22 mouse cellular contexts compared by ENCODE assay signal in genomic region chr8:114825460-114825859, GRCm38 (mm10).
DNase-seq lines count a peak whose midpoint lies in the region; ATAC-seq and TF ChIP-seq lines count a peak whose summit lies in the region.
"Had no signal": no experiment of that assay in that cellular context is flagged by ENCODE, and none has a peak within 500 bp of the region (broad histone marks: within the 10 kb centered on the region; RNA-seq: fewer than 3 reads in every experiment).

No protein-coding gene starts in this region.

- DNase-seq in spleen, adult 2 months (ENCODE audit: low read depth in 1 of 2, low spot score in 2 of 2): no peak
- no peak for DNase-seq in spleen, postnatal 36 days (ENCODE audit: low spot score in 2 of 2)
- DNase-seq in left cerebral cortex, postnatal 14 days (ENCODE audit: low spot score in 2 of 2): no peak
- DNase-seq in midbrain, embryonic 11.5 days (ENCODE audit: low spot score, missing footprints): no peak
- DNase-seq: adrenal gland, adult 2 months; adrenal gland, postnatal 14 days; cerebellum, adult 18-20 months; cerebellum, adult 9-10 months; cerebellum, postnatal 14 days; forebrain, postnatal 0 days; gastrocnemius, postnatal 25 days; heart, adult 2 months; heart, postnatal 14 days; heart, postnatal 4 days had no signal

- TF ChIP-seq CTCF in spleen, adult 2 months (IDR thresholded peaks at IDR 0.05; ENCODE audit: extremely low read depth, insufficient read depth, insufficient read length, insufficient replicate concordance): no peak

- TF ChIP-seq POLR2A in spleen, adult 2 months (IDR thresholded peaks at IDR 0.05; ENCODE audit: low read depth, low read length): no peak

- no peak overlapping the region for H3K9ac ChIP-seq in midbrain, embryonic 11.5 days (ENCODE audit: low read length)
- H3K9ac ChIP-seq: forebrain, postnatal 0 days; heart, embryonic 13.5 days; hindbrain, embryonic 14.5 days had no signal

- peak overlapping the region; percentile 6; the same call in 1 of the 2 replicates for H3K27ac ChIP-seq in spleen, adult 2 months (ENCODE audit: insufficient read depth, low read length)
- H3K27ac ChIP-seq in midbrain, embryonic 11.5 days (ENCODE audit: low read depth, low read length): no peak overlapping the region
- H3K27ac ChIP-seq: heart, adult 2 months; heart, embryonic 10.5 days; heart, embryonic 13.5 days; hindbrain, embryonic 14.5 days; hindbrain, postnatal 0 days had no signal

- peak; percentile 75 for ATAC-seq in CD4-positive, CD25-positive, alpha-beta regulatory T cell, adult 4 months
- peak; percentile 67 for ATAC-seq in inflammation-experienced regulatory T-cells, adult 6 months
- ATAC-seq in midbrain, embryonic 11.5 days (ENCODE audit: low FRiP score): no peak
- ATAC-seq: forebrain, embryonic 14.5 days; forebrain, postnatal 0 days; hindbrain, postnatal 0 days; intestine, postnatal 0 days had no signal

- WGBS in spleen, adult 2 months: 78% methylated on average over 8 of the region's 8 CpGs
- 95% methylated on average over 8 of the region's 8 CpGs for WGBS in midbrain, embryonic 11.5 days

- intact Hi-C loops in left cerebral cortex, postnatal 14 days (cut with DNase I): no loop called here

- no peaks in the 10 kb centered on the region for H3K4me1 ChIP-seq in spleen, adult 2 months (ENCODE audit: control insufficient read depth, insufficient read depth, insufficient read length)
- H3K4me1 ChIP-seq in midbrain, embryonic 11.5 days (ENCODE audit: control insufficient read depth, insufficient read depth, low read length): no peaks in the 10 kb centered on the region
- H3K4me1 ChIP-seq: heart, embryonic 10.5 days; heart, embryonic 13.5 days had no signal

- no peak overlapping the region for H3K4me2 ChIP-seq in midbrain, embryonic 11.5 days
- H3K4me2 ChIP-seq: heart, embryonic 13.5 days; hindbrain, embryonic 14.5 days had no signal

- no peaks in the 10 kb centered on the region for H3K27me3 ChIP-seq in spleen, adult 2 months (ENCODE audit: control insufficient read depth, insufficient read depth, low read length)
- H3K27me3 ChIP-seq in midbrain, embryonic 11.5 days (ENCODE audit: control insufficient read depth, insufficient read depth, low read length): no peaks in the 10 kb centered on the region
- H3K27me3 ChIP-seq: heart, embryonic 13.5 days had no signal

- H3K4me3 ChIP-seq in spleen, adult 2 months (ENCODE audit: extremely low read depth, insufficient read depth, insufficient read length): no peak overlapping the region
- no peak overlapping the region for H3K4me3 ChIP-seq in midbrain, embryonic 11.5 days (ENCODE audit: low read depth, low read length)
- H3K4me3 ChIP-seq: heart, adult 2 months; heart, embryonic 10.5 days; heart, embryonic 13.5 days had no signal

- H3K36me3 ChIP-seq in spleen, adult 2 months (ENCODE audit: control insufficient read depth, insufficient read depth, low read length): no peaks in the 10 kb centered on the region
- no peaks in the 10 kb centered on the region for H3K36me3 ChIP-seq in midbrain, embryonic 11.5 days (ENCODE audit: control insufficient read depth, insufficient read depth, low read length)
- H3K36me3 ChIP-seq: heart, embryonic 10.5 days; heart, embryonic 13.5 days had no signal

- no peaks in the 10 kb centered on the region for H3K9me3 ChIP-seq in midbrain, embryonic 11.5 days (ENCODE audit: control insufficient read depth, low read length)
- H3K9me3 ChIP-seq: heart, embryonic 10.5 days; heart, embryonic 13.5 days had no signal
